7 mouse cellular contexts compared by ENCODE assay signal in the genomic region with DNA sequence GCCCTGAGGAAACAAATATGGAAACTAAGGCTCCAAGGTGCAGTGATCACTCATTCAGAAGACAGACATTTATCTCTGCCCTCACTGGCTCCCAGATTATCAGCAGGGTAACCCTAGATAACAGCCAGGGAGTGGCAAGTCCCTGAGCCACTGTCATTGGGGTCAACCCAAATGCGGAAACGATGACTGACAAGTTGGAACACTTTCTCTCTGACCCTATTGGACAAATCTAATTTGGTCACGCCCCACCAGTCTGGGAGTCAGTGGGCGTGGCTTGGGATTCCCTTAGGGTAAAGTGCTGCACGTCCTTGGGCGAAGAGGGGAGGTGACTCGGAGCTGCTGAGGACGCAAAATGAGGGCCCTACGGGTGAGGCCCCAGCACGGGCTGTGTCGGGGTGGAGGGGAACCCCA. TPM values are rescaled to one million over a fixed set of nuclear protein-coding genes. Genes with fewer than 3 reads are reported as not detected.
DNase-seq lines count a peak whose midpoint lies in the region; ATAC-seq lines count a peak whose summit lies in the region.

Gene Cox7a1 (plus strand): TSS at position 266 of the 411 bp plus-strand sequence.

- H3K27me3 ChIP-seq in intestine, embryonic 14.5 days (replicated peaks; ENCODE audit: control insufficient read depth, insufficient read depth, low read length): no peaks in the 10 kb centered on the region
- H3K27me3 ChIP-seq in limb, embryonic 11.5 days (ENCODE audit: control insufficient read depth, insufficient read depth, low read length): no peaks in the 10 kb centered on the region
- H3K27me3 ChIP-seq in midbrain, embryonic 12.5 days: no peaks in the 10 kb centered on the region

- peak; percentile 81 for ATAC-seq in intestine, embryonic 14.5 days (replicated peaks; ENCODE audit: low FRiP score, low TSS enrichment, low read depth)
- peak; percentile 37; the same call in 1 of the 2 replicates for ATAC-seq in limb, embryonic 11.5 days (ENCODE audit: insufficient number of reproducible peaks, low FRiP score, low TSS enrichment, low read depth)
- peak; percentile 75 for ATAC-seq in midbrain, embryonic 12.5 days (ENCODE audit: low FRiP score, low read depth)

- peaks cover 6% of the 10 kb centered on the region for H3K4me1 ChIP-seq in intestine, embryonic 14.5 days (replicated peaks; ENCODE audit: control insufficient read depth, insufficient read depth, low read length)
- no peaks in the 10 kb centered on the region for H3K4me1 ChIP-seq in limb, embryonic 11.5 days (ENCODE audit: control insufficient read depth, insufficient read depth, low read length)
- H3K4me1 ChIP-seq in midbrain, embryonic 12.5 days: peaks cover 9% of the 10 kb centered on the region

- peak; percentile 70 for DNase-seq in adipocyte (ENCODE audit: low spot score)
- DNase-seq in cerebellum, postnatal 14 days: peak; percentile 76 to 80
- DNase-seq in gastrocnemius, postnatal 36 days: peak; percentile 85 to 90
- peak; percentile 86 for DNase-seq in intestine, embryonic 14.5 days (ENCODE audit: low spot score)
- DNase-seq in limb, embryonic 11.5 days (ENCODE audit: low spot score): peak; percentile 73
- DNase-seq in spleen, adult 12 weeks (ENCODE audit: low spot score): peak; percentile 71

- H3K4me2 ChIP-seq in intestine, embryonic 14.5 days (ENCODE audit: low read length): peak within 1 kb of the TSS; percentile 50
- H3K4me2 ChIP-seq in limb, embryonic 11.5 days (ENCODE audit: low read depth, severe bottlenecking): peak within 1 kb of the TSS; percentile 32
- H3K4me2 ChIP-seq in midbrain, embryonic 12.5 days (replicated peaks): peak within 1 kb of the TSS; percentile 47

- H3K9ac ChIP-seq in intestine, embryonic 14.5 days (ENCODE audit: low read length): no peak within 1 kb of the TSS
- no peak within 1 kb of the TSS for H3K9ac ChIP-seq in limb, embryonic 11.5 days (ENCODE audit: low read length)
- H3K9ac ChIP-seq in midbrain, embryonic 12.5 days (replicated peaks): 0 out of 2 replicates have a peak within 1 kb of the TSS, but pooled peaks have one; percentile 24

- intact Hi-C loops in gastrocnemius, postnatal 36 days (cut with DNase I): loop anchor here (2.0 to 5.0 kb wide), 2 partner anchors 15 to 33 kb away; partner anchors contain the start of gene Capns1

- no peak within 1 kb of the TSS for H3K27ac ChIP-seq in intestine, embryonic 14.5 days (ENCODE audit: low read depth)
- H3K27ac ChIP-seq in limb, embryonic 11.5 days (replicated peaks; ENCODE audit: low read depth, low read length): no peak within 1 kb of the TSS
- no peak within 1 kb of the TSS for H3K27ac ChIP-seq in midbrain, embryonic 12.5 days (replicated peaks)

- no peaks in the 10 kb centered on the region for H3K9me3 ChIP-seq in intestine, embryonic 14.5 days (ENCODE audit: control insufficient read depth, low read length)
- H3K9me3 ChIP-seq in limb, embryonic 11.5 days (ENCODE audit: control insufficient read depth, low read length): no peaks in the 10 kb centered on the region
- no peaks in the 10 kb centered on the region for H3K9me3 ChIP-seq in midbrain, embryonic 12.5 days

- WGBS in intestine, embryonic 14.5 days: 2% methylated on average over 11 of the region's 11 CpGs
- WGBS in limb, embryonic 11.5 days: under 1% methylated on average over 11 of the region's 11 CpGs
- 2% methylated on average over 11 of the region's 11 CpGs for WGBS in midbrain, embryonic 12.5 days

- peaks cover 40% of the 10 kb centered on the region for H3K36me3 ChIP-seq in intestine, embryonic 14.5 days (ENCODE audit: control insufficient read depth, insufficient read depth, low read length)
- H3K36me3 ChIP-seq in limb, embryonic 11.5 days (ENCODE audit: control insufficient read depth, insufficient read depth, low read length): peaks cover 14% of the 10 kb centered on the region
- peaks cover 31% of the 10 kb centered on the region for H3K36me3 ChIP-seq in midbrain, embryonic 12.5 days

- 0 out of 2 replicates have a peak within 1 kb of the TSS, but pooled peaks have one; percentile 11 for H3K4me3 ChIP-seq in intestine, embryonic 14.5 days (ENCODE audit: low read depth, low read length)
- no peak within 1 kb of the TSS for H3K4me3 ChIP-seq in limb, embryonic 11.5 days (ENCODE audit: low read depth, low read length)
- H3K4me3 ChIP-seq in midbrain, embryonic 12.5 days: peak within 1 kb of the TSS; percentile 15; the same call in 1 of the 2 replicates

RNA-seq across cellular contexts. Expression of gene Cox7a1, which starts in this region (rescaled TPM):
- 1,000 to 10,000 TPM in 1 of 2 experiments, 100 to 1,000 TPM in 1; 976 to 1,017 TPM for total RNA-seq in gastrocnemius, postnatal 36 days (2021)
- 5.8 and 11.3 TPM in 2 replicates for polyA plus RNA-seq in intestine, embryonic 14.5 days (2014; fragmentation: Nextera tagmentation; extraction: Ambion mirVana)
- polyA plus RNA-seq in limb, embryonic 11.5 days (2014; fragmentation: Nextera tagmentation; extraction: Ambion mirVana): 2.3 and 2.9 TPM in 2 replicates
- 0.74 and 4.1 TPM in 2 replicates for polyA plus RNA-seq in midbrain, embryonic 12.5 days (2016; fragmentation: Nextera tagmentation; extraction: Ambion mirVana)
